In the genomic region with DNA sequence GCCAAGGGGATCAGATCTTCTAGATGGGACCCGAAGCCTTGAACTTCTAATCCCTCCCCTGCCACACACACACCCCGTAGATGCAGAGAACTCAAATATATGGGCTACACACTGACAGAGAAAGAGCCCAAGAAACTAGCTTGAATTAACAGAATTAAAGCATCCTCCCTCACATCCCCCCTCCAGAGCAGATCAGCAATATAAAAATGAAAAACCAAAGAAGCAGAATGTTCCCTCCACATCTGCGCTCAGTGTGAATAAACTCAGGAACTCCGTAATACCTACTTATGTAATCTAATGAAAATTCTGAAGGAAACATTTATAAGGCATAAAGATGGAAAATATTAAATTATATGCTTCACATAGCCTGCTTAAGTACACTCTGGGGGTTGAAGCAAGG, we compare ENCODE assay signal across 12 mouse cellular contexts.
"Had no signal": no experiment of that assay in that cellular context is flagged by ENCODE, and none has a peak within 500 bp of the region (broad histone marks: within the 10 kb centered on the region; RNA-seq: fewer than 3 reads in every experiment).

No protein-coding gene starts in this region.

- DNase-seq: lung, adult 18-20 months; lung, embryonic 14.5 days; lung, postnatal 10 days; lung, postnatal 4 days; midbrain, embryonic 14.5 days; retina, postnatal 1 day; right cerebral cortex, postnatal 14 days; right cerebral cortex, postnatal 4 days; spleen, adult 18-20 months; thymus, adult 2 months; thymus, postnatal 25 days; thymus, postnatal 4 days had no signal
